In the genomic region with DNA sequence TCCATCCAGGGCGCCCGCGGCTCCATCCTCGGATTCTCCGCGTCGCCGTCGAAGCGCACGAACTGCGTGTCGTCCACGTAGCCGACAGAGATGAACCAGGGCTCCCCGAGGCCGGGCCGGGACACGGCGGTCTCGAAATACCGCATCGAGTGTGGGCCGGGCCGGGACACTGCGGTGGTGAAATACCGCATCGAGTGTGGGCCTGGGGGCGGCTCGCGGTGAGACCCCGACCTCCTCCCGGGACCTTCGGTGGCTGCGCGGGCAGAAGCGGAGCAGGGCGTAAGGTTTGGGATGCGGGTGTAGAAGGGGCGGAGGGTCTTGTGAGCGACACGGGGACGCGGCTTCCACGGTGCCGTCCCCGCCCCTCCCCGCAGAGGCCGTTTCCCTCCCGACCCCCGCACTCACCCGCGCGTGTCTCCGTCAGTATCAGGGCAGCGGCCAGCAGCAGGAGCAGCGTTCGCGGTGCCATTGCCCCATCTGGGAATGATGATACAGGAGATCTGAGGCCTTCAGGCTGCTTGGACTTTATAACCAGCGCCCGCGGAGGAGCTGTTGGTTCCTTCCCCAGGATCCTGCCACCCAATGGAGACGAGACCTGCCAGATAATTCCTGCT, we compare ENCODE assay signal across 8 mouse cellular contexts. TPM values are rescaled to one million over a fixed set of nuclear protein-coding genes. Genes with fewer than 3 reads are reported as not detected.
DNase-seq lines count a peak whose midpoint lies in the region; ATAC-seq and TF ChIP-seq lines count a peak whose summit lies in the region.

A gene (minus strand): TSS at position 499 of the 614 bp plus-strand sequence.

- peak within 1 kb of the TSS; percentile 69 for H3K27ac ChIP-seq in lung, embryonic 14.5 days (ENCODE audit: low read depth)
- H3K27ac ChIP-seq in forebrain, embryonic 13.5 days, result no peak within 1 kb of the TSS
- no peak within 1 kb of the TSS for H3K27ac ChIP-seq in limb, embryonic 14.5 days (replicated peaks; ENCODE audit: low read depth, low read length)
- no peak within 1 kb of the TSS for H3K27ac ChIP-seq in neural tube, embryonic 15.5 days (replicated peaks)
- H3K27ac ChIP-seq in layer of hippocampus, adult 2 months, result no peak within 1 kb of the TSS

- WGBS in lung, embryonic 14.5 days, result 2% methylated on average over 62 of the region's 63 CpGs
- WGBS in forebrain, embryonic 13.5 days, result 1% methylated on average over 62 of the region's 63 CpGs
- 3% methylated on average over 53 of the region's 63 CpGs for WGBS in limb, embryonic 14.5 days
- 1% methylated on average over 63 of the region's 63 CpGs for WGBS in neural tube, embryonic 15.5 days

- no peaks in the 10 kb centered on the region for H3K36me3 ChIP-seq in lung, embryonic 14.5 days (ENCODE audit: insufficient read depth)
- no peaks in the 10 kb centered on the region for H3K36me3 ChIP-seq in forebrain, embryonic 13.5 days (ENCODE audit: poor library complexity, severe bottlenecking)
- no peaks in the 10 kb centered on the region for H3K36me3 ChIP-seq in limb, embryonic 14.5 days (ENCODE audit: control insufficient read depth, insufficient read depth, low read length)
- no peaks in the 10 kb centered on the region for H3K36me3 ChIP-seq in neural tube, embryonic 15.5 days

- H3K4me3 ChIP-seq in lung, embryonic 14.5 days (ENCODE audit: low read depth, low read length), result peak within 1 kb of the TSS; percentile 44
- peak within 1 kb of the TSS; percentile 26 for H3K4me3 ChIP-seq in forebrain, embryonic 13.5 days
- H3K4me3 ChIP-seq in limb, embryonic 14.5 days (replicated peaks; ENCODE audit: low read length), result peak within 1 kb of the TSS; percentile 33
- H3K4me3 ChIP-seq in neural tube, embryonic 15.5 days (replicated peaks), result peak within 1 kb of the TSS; percentile 25
- no peak within 1 kb of the TSS; the same call in 1 of the 2 replicates for H3K4me3 ChIP-seq in layer of hippocampus, adult 2 months

- H3K27me3 ChIP-seq in lung, embryonic 14.5 days (ENCODE audit: insufficient read depth, low read length), result peaks cover 31% of the 10 kb centered on the region
- peaks cover 77% of the 10 kb centered on the region for H3K27me3 ChIP-seq in forebrain, embryonic 13.5 days
- H3K27me3 ChIP-seq in limb, embryonic 14.5 days (ENCODE audit: control insufficient read depth, insufficient read depth, low read length), result peaks cover 39% of the 10 kb centered on the region
- peaks cover 68% of the 10 kb centered on the region for H3K27me3 ChIP-seq in neural tube, embryonic 15.5 days (replicated peaks)

- DNase-seq in lung, embryonic 14.5 days, result no peak
- DNase-seq in lung, postnatal 36 days, result no peak
- DNase-seq in limb, embryonic 14.5 days (ENCODE audit: low spot score), result no peak
- no peak for DNase-seq in layer of hippocampus, adult 9-11 months
- DNase-seq in layer of hippocampus, adult 2 months (ENCODE audit: low spot score in 2 of 2), result no peak
- no peak for DNase-seq in layer of hippocampus, postnatal 14 days (ENCODE audit: low spot score in 2 of 2)

- 0 out of 2 replicates have a peak, but pooled peaks have one; percentile 10 for ATAC-seq in lung, embryonic 14.5 days (ENCODE audit: insufficient read depth)
- no peak for ATAC-seq in forebrain, embryonic 13.5 days
- no peak for ATAC-seq in limb, embryonic 14.5 days (ENCODE audit: low FRiP score, low read depth)
- no peak for ATAC-seq in neural tube, embryonic 15.5 days (ENCODE audit: low FRiP score)

- TF ChIP-seq CTCF in lung, embryonic 14.5 days (IDR thresholded peaks at IDR 0.05; ENCODE audit: low read depth), result no peak
- TF ChIP-seq CTCF in layer of hippocampus, adult 2 months (conservative IDR thresholded peaks at IDR 0.05), result no peak

- peak within 1 kb of the TSS; percentile 55 for H3K4me2 ChIP-seq in lung, embryonic 14.5 days
- H3K4me2 ChIP-seq in forebrain, embryonic 13.5 days, result peak within 1 kb of the TSS; percentile 42
- H3K4me2 ChIP-seq in limb, embryonic 14.5 days (replicated peaks; ENCODE audit: low read depth, low read length, severe bottlenecking), result peak within 1 kb of the TSS; percentile 44
- peak within 1 kb of the TSS; percentile 44 for H3K4me2 ChIP-seq in neural tube, embryonic 15.5 days

- H3K9ac ChIP-seq in lung, embryonic 14.5 days, result peak within 1 kb of the TSS; percentile 65
- no peak within 1 kb of the TSS for H3K9ac ChIP-seq in forebrain, embryonic 13.5 days
- H3K9ac ChIP-seq in limb, embryonic 14.5 days (ENCODE audit: low read depth, low read length, severe bottlenecking), result no peak within 1 kb of the TSS
- H3K9ac ChIP-seq in neural tube, embryonic 15.5 days (replicated peaks), result no peak within 1 kb of the TSS

- H3K9me3 ChIP-seq in lung, embryonic 14.5 days (ENCODE audit: low read depth, low read length), result no peaks in the 10 kb centered on the region
- no peaks in the 10 kb centered on the region for H3K9me3 ChIP-seq in forebrain, embryonic 13.5 days (replicated peaks)
- no peaks in the 10 kb centered on the region for H3K9me3 ChIP-seq in limb, embryonic 14.5 days (ENCODE audit: control insufficient read depth, low read length)
- H3K9me3 ChIP-seq in neural tube, embryonic 15.5 days (replicated peaks), result no peaks in the 10 kb centered on the region

- no peak for TF ChIP-seq POLR2A in limb, embryonic 14.5 days (IDR thresholded peaks at IDR 0.05; ENCODE audit: borderline replicate concordance, extremely low read depth, insufficient read depth, insufficient read length)

- no peaks in the 10 kb centered on the region for H3K4me1 ChIP-seq in lung, embryonic 14.5 days (ENCODE audit: insufficient read depth)
- H3K4me1 ChIP-seq in forebrain, embryonic 13.5 days, result no peaks in the 10 kb centered on the region
- H3K4me1 ChIP-seq in limb, embryonic 14.5 days (ENCODE audit: control insufficient read depth, insufficient read depth, low read length), result no peaks in the 10 kb centered on the region
- H3K4me1 ChIP-seq in neural tube, embryonic 15.5 days, result peaks cover 10% of the 10 kb centered on the region

RNA-seq across cellular contexts. Expression of the gene that starts here (rescaled TPM):
- polyA plus RNA-seq in lung, embryonic 14.5 days (2014; fragmentation: Nextera tagmentation; extraction: Ambion mirVana), result 44.4 and 51.4 TPM in 2 replicates
- polyA plus RNA-seq in forebrain, embryonic 13.5 days (2015; fragmentation: Nextera tagmentation; extraction: Ambion mirVana), result not detected in 2 replicates
- polyA plus RNA-seq in limb, embryonic 14.5 days (2012; rRNA removed), result 0.05 TPM in 1 of 2 replicates, not detected in the other
- polyA plus RNA-seq in limb, embryonic 14.5 days (2014; fragmentation: Nextera tagmentation; extraction: Ambion mirVana), result not detected in 2 replicates
- polyA plus RNA-seq in neural tube, embryonic 15.5 days (2015; fragmentation: Nextera tagmentation; extraction: Ambion mirVana), result not detected in 2 replicates
- total RNA-seq in layer of hippocampus, adult 2 months (2021), result not detected
- not detected for total RNA-seq in layer of hippocampus, postnatal 14 days (2021)

Comparison
In these comparisons a context has a peak if more than half of its experiments do, and no peak if none do; other contexts are left out.
1. RNA of the gene that starts here (polyA plus RNA-seq): 44.4 to 51.4 TPM in lung, embryonic 14.5 days; 0.05 TPM in limb, embryonic 14.5 days, not detected in forebrain, embryonic 13.5 days and not detected in neural tube, embryonic 15.5 days; every median in the first group is over 10 times any median in the second.
2. Peak in every context shown above with its lines, with median percentiles within 50 percentile points of each other: H3K4me2 ChIP-seq.